Mouse (Mus musculus) frontal cortex, adult 2 months (tissue): ENCODE measurements at regions not wholly inside any gene's neighbourhood (a gene's known extent, or its start where the extent isn't known, plus 50 kb on each side); places are given as distances from the start of the nearest gene placed in this dataset.
A peak's percentile ranks its signal among the peaks of the same experiment; 100 is the strongest.

Source experiments
- DNase-seq, 2 experiments: peaks; one replicate each; pipeline ENCODE4 v3.0.0; 2022; ENCODE audit warnings: low spot score in 1 of 2; ENCODE audit errors: extremely low spot score in 1 of 2

- DNase-seq: peak in 1 of 2 experiments; percentile 22
Observed at GRCm38 (mm10) chr5:120022276-120022675, 94.0 kb upstream of the Rbm19 start.

DNA sequence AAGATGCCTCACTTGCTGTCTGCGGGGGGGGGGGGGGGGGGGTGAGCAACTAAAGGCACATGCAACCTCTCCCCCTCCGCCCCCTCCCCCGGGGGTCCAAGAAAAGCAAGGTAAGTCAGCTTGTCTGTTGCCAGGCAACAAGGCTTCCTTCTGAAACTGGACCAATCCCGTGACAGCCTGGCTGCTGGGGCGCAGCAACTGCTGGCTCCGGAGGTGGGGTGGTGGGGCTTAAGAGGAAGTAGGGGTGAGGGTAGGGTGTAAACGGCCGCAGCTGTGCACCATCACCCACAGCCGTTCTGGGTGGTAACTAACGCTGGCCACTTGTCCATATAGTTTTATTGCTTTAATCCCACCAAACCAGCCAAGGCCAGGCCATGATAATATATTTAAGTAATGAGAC is 92.2 kb upstream of the Rbm19 start:
- peak; percentile 27 to 66 for DNase-seq

- DNase-seq: no peak
Observed at GRCm38 (mm10) chr5:120025212-120025611, 91.1 kb upstream of the Rbm19 start.

DNA sequence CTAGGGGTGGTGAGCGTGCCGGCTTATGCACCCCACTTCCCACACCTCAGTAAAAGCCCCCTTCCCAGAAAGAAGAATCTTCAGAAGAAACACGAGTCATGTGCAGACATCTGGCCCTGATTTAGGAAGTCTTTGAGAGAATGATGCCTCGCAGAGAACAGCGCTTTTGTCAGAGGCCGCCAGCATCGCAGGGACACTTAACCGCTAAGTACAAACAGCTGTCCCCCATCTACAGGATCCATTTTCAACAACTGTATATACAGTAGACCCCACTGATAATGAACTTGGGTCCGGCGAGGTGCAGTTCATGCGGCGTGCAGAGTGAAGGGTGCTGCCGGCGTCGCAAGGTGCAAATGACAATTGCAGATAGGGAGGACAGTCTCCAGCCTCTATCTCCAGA is 85.4 kb upstream of the Rbm19 start:
- no peak for DNase-seq

DNA sequence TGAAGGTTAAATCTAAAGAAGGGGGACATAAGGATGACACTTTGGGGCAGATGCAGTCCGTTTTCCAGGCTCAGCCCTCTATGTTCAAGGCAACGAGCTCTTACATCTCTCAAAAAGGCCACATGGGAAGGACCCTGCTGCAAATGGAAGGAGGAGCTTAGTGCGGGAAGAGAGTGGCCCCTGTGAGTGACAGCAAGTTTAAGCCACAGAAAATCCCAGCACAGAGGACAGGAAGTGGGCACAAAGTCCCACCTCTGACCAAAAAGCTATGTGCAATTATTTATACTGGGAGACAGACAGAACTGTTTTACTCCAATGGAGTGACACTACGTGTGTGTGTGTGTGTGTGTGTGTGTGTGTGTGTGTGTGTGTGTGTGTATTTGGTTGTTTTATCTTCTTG is 84.7 kb upstream of the Rbm19 start:
- no peak for DNase-seq

DNA sequence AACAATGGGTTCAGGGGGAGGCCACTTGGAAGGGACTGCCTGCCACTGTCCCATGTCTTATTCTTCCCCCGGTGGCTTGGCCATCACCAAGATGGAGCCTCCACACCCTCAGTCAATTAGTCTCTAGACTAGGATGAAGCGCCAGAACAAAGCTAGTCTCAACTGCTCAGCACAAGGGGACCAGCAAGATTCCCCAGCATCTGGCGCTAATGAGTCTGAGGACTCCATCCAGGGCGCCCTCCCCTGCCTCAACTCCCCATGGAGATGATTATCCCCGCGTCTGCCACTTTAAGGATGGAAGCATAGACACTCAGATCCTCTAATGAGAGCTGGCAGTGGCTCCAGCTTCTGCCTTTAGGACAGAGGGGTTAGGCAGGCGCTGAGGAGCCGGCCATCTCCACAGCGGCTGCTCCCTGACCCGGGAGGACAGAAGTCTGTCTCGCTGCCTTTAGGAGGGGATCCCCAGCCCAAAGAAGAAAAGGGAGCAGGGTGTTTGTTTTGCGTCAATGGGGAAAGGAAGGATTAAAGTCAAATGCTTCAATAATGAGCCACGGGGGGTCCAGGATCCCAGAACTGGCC is 81.7 kb upstream of the Rbm19 start:
- no peak for DNase-seq

GRCm38 (mm10) chr5:120035251-120035650 is 81.0 kb upstream of the Rbm19 start:
- DNase-seq: peak; percentile 9 to 37

DNA sequence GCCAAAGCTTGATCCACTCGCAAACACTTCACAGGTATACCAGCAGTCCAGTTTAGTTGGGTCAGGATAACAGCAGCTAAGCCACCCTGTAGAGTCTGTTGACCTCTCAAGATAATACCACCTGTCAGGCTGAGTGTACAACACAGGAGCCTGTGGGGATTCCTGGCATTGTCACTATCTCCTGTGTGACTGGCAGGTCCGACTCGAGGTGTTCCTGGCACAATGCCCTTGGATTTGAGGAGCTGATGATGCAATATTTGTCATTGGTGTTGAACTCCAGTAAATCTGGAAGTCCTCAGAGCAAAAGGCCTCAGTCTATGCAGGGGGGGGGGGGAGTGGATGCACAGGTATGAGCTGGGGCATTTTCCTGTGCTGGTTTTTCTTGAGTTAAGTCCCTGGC is 78.5 kb upstream of the Rbm19 start:
- DNase-seq: no peak

GRCm38 (mm10) chr5:120043786-120044185 is 72.5 kb upstream of the Rbm19 start:
- DNase-seq: no peak

DNA sequence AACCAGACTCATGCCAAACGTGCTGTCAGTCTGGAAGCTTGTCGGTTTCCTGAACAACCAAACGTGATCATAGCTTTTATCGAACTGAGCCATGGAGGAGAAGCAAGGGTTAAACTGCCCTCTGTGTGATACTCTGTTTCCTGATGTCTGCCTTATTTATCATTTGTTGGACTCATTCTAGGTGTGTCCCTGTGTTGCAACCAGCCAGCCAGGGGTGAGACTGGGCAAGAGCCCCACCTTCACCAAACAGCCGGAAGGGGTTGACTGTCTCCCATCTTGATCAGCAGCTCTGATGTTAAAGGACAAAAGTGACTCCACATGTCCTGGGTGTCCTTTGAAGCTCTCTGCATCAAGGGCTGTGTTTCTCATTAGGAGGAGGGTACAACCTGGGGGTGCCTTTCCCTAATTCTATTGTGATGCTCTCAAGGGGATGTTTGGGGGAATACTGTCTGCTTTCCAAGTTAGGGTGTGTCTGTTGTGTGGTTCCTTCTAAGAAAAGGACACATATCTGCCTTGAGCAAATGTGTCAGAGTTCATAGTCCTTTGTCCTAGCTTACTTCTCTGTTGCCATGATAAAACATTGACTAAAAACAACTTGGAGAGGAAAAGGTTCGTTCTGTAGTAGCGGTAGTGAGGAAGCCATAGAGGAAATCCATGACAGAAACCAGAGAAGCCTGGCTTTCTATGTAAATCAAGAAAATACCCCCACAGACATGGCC is 67.0 kb upstream of the Rbm19 start:
- no peak for DNase-seq

DNA sequence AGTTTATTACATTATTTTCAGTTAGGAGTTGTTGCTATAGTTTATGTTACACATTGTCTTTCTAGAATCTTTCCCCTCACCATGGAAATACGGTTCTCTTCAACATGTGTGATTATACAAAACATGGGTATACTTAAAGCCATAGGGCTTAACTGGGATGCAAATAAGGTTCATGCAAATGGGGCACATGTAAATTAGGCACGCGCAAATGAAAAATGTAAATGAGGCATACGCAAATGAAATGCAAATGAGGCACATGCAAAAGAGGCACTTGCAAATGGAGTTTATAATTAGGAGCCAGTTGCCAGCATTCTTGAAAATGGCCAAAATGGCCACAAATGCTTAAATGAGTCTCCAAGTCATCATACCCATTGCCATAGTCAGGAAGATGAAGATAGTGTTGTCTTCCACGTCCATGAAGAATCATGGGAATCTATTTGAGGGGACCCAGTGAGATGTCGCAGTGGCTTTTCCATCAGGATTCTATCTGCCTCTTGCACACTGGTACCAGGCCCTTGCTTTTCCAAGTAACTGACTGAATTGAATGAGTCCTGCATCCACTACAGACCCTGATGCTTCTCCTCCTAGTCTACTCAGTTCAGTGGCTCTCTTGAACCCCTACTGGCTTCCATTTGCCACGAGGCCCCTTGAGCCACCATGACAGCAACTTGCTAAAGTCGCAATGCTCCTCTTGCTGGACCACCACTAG is 65.4 kb upstream of the Rbm19 start:
- no peak for DNase-seq

DNA sequence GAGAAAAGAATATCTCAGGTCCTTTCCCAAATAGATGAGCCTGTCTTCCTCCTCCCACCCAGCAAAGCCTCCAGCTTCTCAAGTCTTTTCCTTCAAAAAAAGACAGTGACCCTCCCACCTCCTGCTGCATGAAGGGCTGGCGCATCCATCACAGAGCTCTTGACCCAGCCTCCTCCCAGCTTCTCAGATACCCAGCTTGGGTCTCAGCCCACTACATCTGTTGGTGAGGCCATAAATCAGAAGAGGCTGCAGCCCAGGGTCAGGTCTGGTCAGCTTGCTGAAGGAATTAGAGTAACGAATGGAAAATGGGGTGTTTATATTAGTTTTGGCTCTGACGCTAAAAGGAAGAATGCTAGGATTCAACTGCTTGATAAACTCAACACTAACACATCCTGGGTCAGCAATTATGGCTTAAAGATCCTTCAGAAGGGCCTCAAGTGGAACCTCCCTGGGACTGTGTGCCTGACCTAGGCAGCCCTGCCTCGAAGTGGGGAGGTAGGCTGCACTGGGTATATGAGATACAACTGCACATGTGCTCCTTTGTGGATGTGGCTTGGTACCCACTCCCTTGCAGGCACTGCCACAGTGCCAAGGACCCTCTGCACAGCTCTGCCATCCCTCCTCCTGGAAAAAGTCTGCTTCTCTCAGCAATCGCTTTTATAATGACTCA is 61.6 kb upstream of the Rbm19 start:
- no peak for DNase-seq
